9 mouse cellular contexts compared by ENCODE assay signal in genomic region chr14:48119012-48119647, GRCm38 (mm10). TPM values are rescaled to one million over a fixed set of nuclear protein-coding genes. Genes with fewer than 3 reads are reported as not detected.
DNase-seq lines count a peak whose midpoint lies in the region; ATAC-seq and TF ChIP-seq lines count a peak whose summit lies in the region.
"Had no signal": no experiment of that assay in that cellular context is flagged by ENCODE, and none has a peak within 500 bp of the region (broad histone marks: within the 10 kb centered on the region; RNA-seq: fewer than 3 reads in every experiment).

No protein-coding gene starts in this region.

- TF ChIP-seq POLR2A in lung, adult 2 months (IDR thresholded peaks at IDR 0.05; ENCODE audit: borderline replicate concordance, extremely low read depth, low read depth, low read length): no peak

- no peaks in the 10 kb centered on the region for H3K27me3 ChIP-seq in lung, postnatal 0 days (replicated peaks; ENCODE audit: insufficient read depth, low read length)
- no peaks in the 10 kb centered on the region for H3K27me3 ChIP-seq in limb, embryonic 11.5 days (ENCODE audit: control insufficient read depth, insufficient read depth, low read length)
- H3K27me3 ChIP-seq in stomach, postnatal 0 days (ENCODE audit: control insufficient read depth, insufficient read depth, low read length): no peaks in the 10 kb centered on the region

- DNase-seq in embryo, embryonic 10.5 days (ENCODE audit: low spot score): peak; percentile 57
- DNase-seq in embryo, embryonic 10 days (ENCODE audit: low spot score): no peak
- peak; percentile 35 for DNase-seq in lung, postnatal 0 days (ENCODE audit: low spot score)
- no peak for DNase-seq in lung, adult 2 months
- peak; percentile 29 for DNase-seq in limb, embryonic 11.5 days (ENCODE audit: low spot score)
- no peak for DNase-seq in stomach, postnatal 0 days (ENCODE audit: low spot score)
- no peak for DNase-seq in left cerebral cortex, postnatal 14 days (ENCODE audit: low spot score in 2 of 2)

- WGBS in lung, postnatal 0 days: 15% methylated on average over 9 of the region's 9 CpGs
- 31% methylated on average over 9 of the region's 9 CpGs for WGBS in lung, adult 2 months
- WGBS in limb, embryonic 11.5 days: 11% methylated on average over 9 of the region's 9 CpGs
- WGBS in stomach, postnatal 0 days: 22% methylated on average over 9 of the region's 9 CpGs

- no peak for ATAC-seq in lung, postnatal 0 days
- no peak for ATAC-seq in limb, embryonic 11.5 days (ENCODE audit: insufficient number of reproducible peaks, low FRiP score, low TSS enrichment, low read depth)
- no peak for ATAC-seq in stomach, postnatal 0 days (ENCODE audit: low FRiP score, low TSS enrichment)
- ATAC-seq in granulocyte monocyte progenitor cell, adult 5-6 weeks (replicated peaks; ENCODE audit: poor library complexity, severe bottlenecking): no peak

- no peaks in the 10 kb centered on the region for H3K9me3 ChIP-seq in lung, postnatal 0 days (ENCODE audit: low read length)
- H3K9me3 ChIP-seq in limb, embryonic 11.5 days (ENCODE audit: control insufficient read depth, low read length): no peaks in the 10 kb centered on the region
- no peaks in the 10 kb centered on the region for H3K9me3 ChIP-seq in stomach, postnatal 0 days (ENCODE audit: control insufficient read depth, low read length)

- peaks cover 15% of the 10 kb centered on the region; the same call in 1 of the 2 replicates for H3K4me1 ChIP-seq in lung, postnatal 0 days (ENCODE audit: insufficient read depth, low read depth, low read length)
- peaks cover 2% of the 10 kb centered on the region; the same call in 1 of the 2 replicates for H3K4me1 ChIP-seq in lung, adult 2 months (ENCODE audit: control insufficient read depth, insufficient read depth, low read length)
- H3K4me1 ChIP-seq in limb, embryonic 11.5 days (ENCODE audit: control insufficient read depth, insufficient read depth, low read length): peaks cover 10% of the 10 kb centered on the region
- H3K4me1 ChIP-seq in stomach, postnatal 0 days (replicated peaks; ENCODE audit: control insufficient read depth, insufficient read depth): no peaks in the 10 kb centered on the region; the same call in 1 of the 2 replicates

- no peak for TF ChIP-seq CTCF in lung, postnatal 0 days (IDR thresholded peaks at IDR 0.05)
- no peak for TF ChIP-seq CTCF in lung, adult 2 months (IDR thresholded peaks at IDR 0.05; ENCODE audit: insufficient read depth, low read length)
- TF ChIP-seq CTCF in stomach, postnatal 0 days (IDR thresholded peaks at IDR 0.05; ENCODE audit: low read depth): no peak

- intact Hi-C loops in left cerebral cortex, postnatal 14 days (cut with DNase I): no loop called here

- H3K9ac ChIP-seq in lung, postnatal 0 days (replicated peaks; ENCODE audit: low read depth): no peak overlapping the region
- no peak overlapping the region for H3K9ac ChIP-seq in limb, embryonic 11.5 days (ENCODE audit: low read length)
- no peak overlapping the region for H3K9ac ChIP-seq in stomach, postnatal 0 days (ENCODE audit: low read length)

- H3K4me2 ChIP-seq in lung, postnatal 0 days (replicated peaks; ENCODE audit: low read depth, low read length): peak overlapping the region; percentile 81
- peak overlapping the region; percentile 20 for H3K4me2 ChIP-seq in limb, embryonic 11.5 days (ENCODE audit: low read depth, severe bottlenecking)
- peak overlapping the region; percentile 38 for H3K4me2 ChIP-seq in stomach, postnatal 0 days (replicated peaks; ENCODE audit: low read depth)

- H3K4me3 ChIP-seq in lung, postnatal 0 days (ENCODE audit: low read depth, low read length): peak overlapping the region; percentile 91; the same call in 1 of the 2 replicates
- H3K4me3 ChIP-seq in lung, adult 2 months (replicated peaks; ENCODE audit: extremely low read depth, low read depth, low read length): no peak overlapping the region
- no peak overlapping the region for H3K4me3 ChIP-seq in limb, embryonic 11.5 days (ENCODE audit: low read depth, low read length)
- peak overlapping the region; percentile 90; the same call in 1 of the 2 replicates for H3K4me3 ChIP-seq in stomach, postnatal 0 days (ENCODE audit: low read depth, low read length)
- H3K4me3 ChIP-seq: erythroblast, embryonic 14.5 days had no signal

- H3K36me3 ChIP-seq in lung, postnatal 0 days (ENCODE audit: insufficient read depth, low read length): no peaks in the 10 kb centered on the region
- no peaks in the 10 kb centered on the region for H3K36me3 ChIP-seq in limb, embryonic 11.5 days (ENCODE audit: control insufficient read depth, insufficient read depth, low read length)
- no peaks in the 10 kb centered on the region for H3K36me3 ChIP-seq in stomach, postnatal 0 days (ENCODE audit: control insufficient read depth, insufficient read depth, low read length)

- H3K27ac ChIP-seq in lung, postnatal 0 days (ENCODE audit: low read length): no peak overlapping the region
- H3K27ac ChIP-seq in limb, embryonic 11.5 days (replicated peaks; ENCODE audit: low read depth, low read length): no peak overlapping the region
- H3K27ac ChIP-seq in stomach, postnatal 0 days (replicated peaks): no peak overlapping the region

- no peak for TF ChIP-seq EP300 in lung, postnatal 0 days (IDR thresholded peaks at IDR 0.05)
- no peak for TF ChIP-seq EP300 in stomach, postnatal 0 days (optimal IDR thresholded peaks at IDR 0.05)

RNA-seq across cellular contexts. Expression of gene Peli2, which starts 1.5 kb away (rescaled TPM):
- polyA plus RNA-seq in lung, postnatal 0 days (2015; fragmentation: Nextera tagmentation; extraction: Ambion mirVana): 9.6 and 11.7 TPM in 2 replicates
- polyA plus RNA-seq in lung, adult 2 months (2012; rRNA removed): 18.7 and 25.0 TPM in 2 replicates
- polyA plus RNA-seq in limb, embryonic 11.5 days (2014; fragmentation: Nextera tagmentation; extraction: Ambion mirVana): 8.9 and 10.6 TPM in 2 replicates
- polyA plus RNA-seq in stomach, postnatal 0 days (2015; fragmentation: Nextera tagmentation; extraction: Ambion mirVana): 5.6 and 5.9 TPM in 2 replicates
- 8.7 and 13.1 TPM in 2 replicates for total RNA-seq in granulocyte monocyte progenitor cell, adult 5-6 weeks (2014; fragmentation: Nextera tagmentation)
- 6.3 and 9.9 TPM in 2 replicates for total RNA-seq in granulocyte monocyte progenitor cell, adult 5-6 weeks (2017)
- total RNA-seq in left cerebral cortex, postnatal 14 days (2021): 10 to 100 TPM; 18.9 to 26.2 TPM
- polyA plus RNA-seq: erythroblast, embryonic 14.5 days had no signal

Comparison
In these comparisons a context has a peak if more than half of its experiments do, and no peak if none do; other contexts are left out.
1. DNase-seq: peak in embryo, embryonic 10.5 days (single experiment), lung, postnatal 0 days (single experiment) and limb, embryonic 11.5 days (single experiment); none in embryo, embryonic 10 days (single experiment), lung, adult 2 months (single experiment), stomach, postnatal 0 days (single experiment) and left cerebral cortex, postnatal 14 days (0 of 2).
2. H3K4me3 ChIP-seq: peak in lung, postnatal 0 days (single experiment) and stomach, postnatal 0 days (single experiment); none in lung, adult 2 months (single experiment) and limb, embryonic 11.5 days (single experiment).
3. H3K4me2 ChIP-seq: peak in every context shown above with its lines; median percentile 81 in lung, postnatal 0 days; 38 in stomach, postnatal 0 days; 20 in limb, embryonic 11.5 days.